Mouse (Mus musculus) brown adipose tissue, adult 24 weeks (tissue): ENCODE measurements around the gene Sorcs1. TPM values are rescaled to one million over a fixed set of nuclear protein-coding genes. Genes with fewer than 3 reads are reported as not detected.

Source experiments
- H3K27ac ChIP-seq: fragments of 200-500 bp; replicated peaks from 2 replicates; pipeline ENCODE4 v1.5.1; 2012; ENCODE audit warnings: low read depth, mild to moderate bottlenecking, low read length
- H3K4me1 ChIP-seq: fragments of 200-500 bp; 2 replicates; pipeline ENCODE4 v1.6.1; 2012; ENCODE audit warnings: low read length, mixed read lengths; ENCODE audit not compliant: control insufficient read depth, insufficient read depth, insufficient read length
- H3K4me3 ChIP-seq: fragments of 200-500 bp; 2 replicates; pipeline ENCODE4 v1.5.1; 2012; ENCODE audit warnings: low read depth, mild to moderate bottlenecking, low read length, moderate library complexity; ENCODE audit not compliant: insufficient read depth
- polyA plus RNA-seq: library from polyadenylated mRNA; stranded (reverse); fragments of >200 nt; gene quantifications from 2 replicates; pipeline ENCODE4 v1.2.4, GENCODE M21; 2012; ENCODE audit not compliant: missing spikeins, insufficient read depth, insufficient read length

Gene Sorcs1
- polyA plus RNA-seq, 1 experiment: not detected

DNA sequence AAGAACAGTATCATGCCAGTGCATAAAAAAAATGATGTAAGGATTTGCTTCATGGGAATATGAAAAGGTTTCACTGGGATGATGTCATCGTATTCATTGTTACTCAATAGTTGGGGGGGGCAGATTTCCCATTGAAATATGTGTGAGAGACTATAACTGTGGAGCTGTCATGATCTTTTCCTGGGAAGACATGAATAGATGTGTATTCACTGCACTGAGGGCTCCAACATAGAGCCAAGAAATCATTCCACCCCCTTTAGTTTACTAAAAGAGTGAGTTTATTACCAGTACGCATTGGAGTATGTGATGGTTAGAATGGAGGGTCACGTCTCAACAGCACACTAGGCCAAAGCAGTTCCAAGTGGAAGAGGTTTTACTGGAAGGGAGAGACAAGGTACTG, 187.3 kb downstream of the Sorcs1 start:
- Histone ChIP-seq H3K4me1 (no peaks in the 10 kb centered on the region), H3K27ac (no peak overlapping the region), H3K4me3 (no peak overlapping the region)

DNA sequence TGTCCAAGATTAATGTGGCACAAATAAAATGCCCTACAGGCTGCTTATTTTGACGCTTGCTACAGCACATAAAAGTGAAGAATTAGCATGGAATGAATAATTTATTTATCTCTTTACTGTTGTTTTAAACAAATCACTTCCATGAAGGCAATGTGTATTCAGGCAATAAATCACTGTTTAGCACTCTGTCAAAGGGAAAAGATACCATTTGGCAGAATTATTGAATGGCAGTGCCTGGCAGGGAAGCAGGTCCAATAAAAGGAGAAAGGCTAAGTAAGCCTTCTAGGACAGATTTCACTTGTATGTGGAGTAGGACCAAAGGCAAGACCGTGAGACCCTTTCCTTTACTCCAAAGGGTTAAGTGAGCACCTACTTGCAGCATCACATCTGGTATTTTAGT, 187.7 kb downstream of the Sorcs1 start:
- Histone ChIP-seq H3K27ac (no peak overlapping the region), H3K4me3 (no peak overlapping the region), H3K4me1 (no peaks in the 10 kb centered on the region)

DNA sequence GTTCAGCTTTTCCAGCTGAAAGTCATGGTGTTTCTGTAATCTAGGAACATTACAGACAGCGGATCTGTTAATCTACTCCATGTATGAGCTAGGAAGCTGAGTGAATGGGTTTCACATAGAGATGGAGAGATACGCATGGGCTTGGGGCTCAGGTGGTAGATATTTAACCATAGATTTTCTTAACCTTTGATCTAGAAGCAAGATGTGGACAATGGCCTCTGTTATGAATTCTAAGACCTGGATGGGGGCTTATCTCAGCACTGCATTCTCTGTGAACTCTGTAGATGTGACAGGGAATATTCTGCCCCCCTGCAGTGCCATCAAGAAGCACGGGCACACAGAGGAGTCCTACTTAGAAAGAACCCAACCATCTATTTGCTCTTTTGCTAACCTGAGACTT, 188.7 kb downstream of the Sorcs1 start:
- Histone ChIP-seq H3K4me1 (no peaks in the 10 kb centered on the region), H3K27ac (no peak overlapping the region), H3K4me3 (no peak overlapping the region)

DNA sequence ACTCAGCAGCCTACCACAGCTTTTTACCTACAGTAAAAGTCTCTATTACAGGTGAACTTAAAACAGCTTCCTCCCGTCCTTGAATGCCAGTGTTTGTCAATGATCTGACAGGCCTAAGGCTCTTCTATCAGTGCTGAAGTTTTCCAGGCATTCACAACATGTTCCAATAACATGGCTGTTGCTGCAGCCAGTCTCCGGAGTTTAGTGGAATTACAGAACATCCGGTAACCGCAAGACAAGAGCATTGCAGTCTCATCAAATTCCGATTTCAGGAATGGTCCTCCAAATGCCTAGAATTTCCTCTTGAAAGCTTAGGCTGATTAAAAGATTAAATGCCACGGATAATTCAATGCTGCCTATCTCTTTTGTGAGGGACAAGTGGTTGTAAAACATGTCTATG, 190.0 kb downstream of the Sorcs1 start:
- H3K4me1 ChIP-seq: no peaks in the 10 kb centered on the region
- no peak overlapping the region for H3K4me3 ChIP-seq
- H3K27ac ChIP-seq: no peak overlapping the region

DNA sequence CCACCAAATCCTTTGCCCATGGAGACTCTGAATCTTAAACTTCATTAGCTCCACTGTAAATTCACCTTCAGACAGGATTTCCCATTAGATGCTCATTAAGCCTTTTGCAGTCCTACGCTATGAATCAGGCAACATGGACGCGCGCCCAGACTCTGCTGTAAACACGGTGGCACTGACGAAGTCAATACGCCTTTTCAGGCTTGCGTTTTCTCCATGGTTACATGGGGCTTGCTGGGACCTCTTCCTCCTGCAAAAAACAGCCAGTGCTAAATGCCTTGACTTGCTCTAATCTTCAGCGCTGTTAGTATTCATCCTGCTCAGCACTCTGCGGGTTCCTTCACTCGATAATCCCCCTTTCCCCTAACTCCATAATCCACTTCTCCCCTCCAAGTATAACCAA, 190.7 kb downstream of the Sorcs1 start:
- Histone ChIP-seq H3K4me1 (no peaks in the 10 kb centered on the region), H3K4me3 (no peak overlapping the region), H3K27ac (no peak overlapping the region)

DNA sequence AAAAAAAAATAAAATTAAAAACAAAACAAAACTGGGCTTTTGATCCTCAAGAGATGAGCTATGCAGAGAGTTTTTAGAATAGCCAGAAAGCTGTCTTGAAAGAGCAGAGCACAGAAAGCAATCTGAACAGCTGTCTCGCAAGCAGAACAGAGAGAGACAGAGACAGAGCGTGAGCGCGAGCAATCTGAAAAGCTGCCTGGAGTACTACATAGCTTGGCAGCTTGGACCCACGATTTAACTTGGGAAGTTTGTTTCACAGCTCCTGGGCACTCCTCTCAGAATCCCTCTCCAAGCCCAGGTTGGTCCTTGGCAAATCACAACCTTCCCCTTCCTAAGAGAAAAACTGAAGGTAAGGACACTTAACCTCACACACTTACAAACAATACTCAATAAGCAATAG, 192.1 kb downstream of the Sorcs1 start:
- H3K4me1 ChIP-seq: no peaks in the 10 kb centered on the region
- no peak overlapping the region for H3K4me3 ChIP-seq
- H3K27ac ChIP-seq: no peak overlapping the region

DNA sequence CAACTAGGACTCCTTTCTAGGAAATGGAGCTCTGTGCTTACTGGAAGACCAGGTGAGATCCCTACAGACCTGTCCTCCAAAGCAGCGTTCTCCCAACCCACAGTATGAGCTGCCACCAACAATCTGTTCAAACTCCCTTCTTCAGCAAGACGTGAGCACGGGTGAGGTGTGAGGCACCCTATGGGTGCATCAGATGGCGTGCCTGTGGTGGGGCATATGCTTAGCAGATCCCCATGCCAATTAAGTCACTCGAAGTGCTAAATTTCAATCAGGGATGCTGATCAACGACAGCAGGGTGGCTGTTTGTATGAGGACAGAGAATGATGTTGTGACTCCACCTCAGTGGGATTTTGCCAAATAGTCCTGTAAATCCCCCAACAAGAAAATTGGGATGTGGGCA, 201.7 kb downstream of the Sorcs1 start:
- Histone ChIP-seq H3K4me1 (no peaks in the 10 kb centered on the region), H3K27ac (no peak overlapping the region), H3K4me3 (no peak overlapping the region)

DNA sequence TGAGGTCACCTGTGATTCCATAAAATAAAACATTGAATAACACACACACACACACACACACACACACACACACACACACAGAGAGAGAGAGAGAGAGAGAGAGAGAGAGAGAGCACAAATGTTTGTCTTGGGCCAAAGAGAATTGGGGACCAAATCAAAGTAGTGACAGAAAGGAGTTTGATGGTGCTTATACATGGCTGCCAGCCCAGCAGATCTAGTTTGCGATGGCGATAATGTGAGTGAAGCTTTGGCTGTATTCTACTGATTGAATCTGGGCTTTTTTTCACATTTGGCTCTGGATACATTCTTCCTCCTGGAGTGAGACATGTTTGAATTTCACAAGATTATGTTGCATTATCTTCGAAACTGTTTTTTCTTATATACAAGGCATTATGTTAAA, 209.9 kb downstream of the Sorcs1 start:
- no peaks in the 10 kb centered on the region for H3K4me1 ChIP-seq

DNA sequence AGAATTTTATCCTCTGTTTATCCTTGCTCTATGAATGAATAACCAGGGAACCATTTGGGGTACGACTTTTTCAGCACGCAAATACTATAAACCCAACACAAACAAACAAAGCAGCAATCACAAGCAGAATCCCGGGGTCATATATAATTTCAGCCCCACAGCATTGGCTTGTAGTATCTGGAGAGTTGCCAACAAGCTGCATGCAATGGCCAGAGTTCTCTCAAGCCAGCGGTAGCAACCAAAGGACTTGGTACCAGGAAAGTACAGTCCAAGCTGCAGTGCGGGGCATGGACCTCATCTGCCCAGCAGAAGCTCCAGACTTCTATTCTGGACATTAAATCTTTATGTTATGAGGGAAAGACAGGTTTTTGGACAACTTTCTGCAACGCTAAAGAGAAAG, 213.6 kb downstream of the Sorcs1 start:
- no peak overlapping the region for H3K27ac ChIP-seq
- H3K4me1 ChIP-seq: no peaks in the 10 kb centered on the region
- H3K4me3 ChIP-seq: no peak overlapping the region

More for the DNA sequence above, 209.9 kb downstream of the Sorcs1 start:
- Histone ChIP-seq H3K4me3 (no peak overlapping the region), H3K27ac (no peak overlapping the region)

DNA sequence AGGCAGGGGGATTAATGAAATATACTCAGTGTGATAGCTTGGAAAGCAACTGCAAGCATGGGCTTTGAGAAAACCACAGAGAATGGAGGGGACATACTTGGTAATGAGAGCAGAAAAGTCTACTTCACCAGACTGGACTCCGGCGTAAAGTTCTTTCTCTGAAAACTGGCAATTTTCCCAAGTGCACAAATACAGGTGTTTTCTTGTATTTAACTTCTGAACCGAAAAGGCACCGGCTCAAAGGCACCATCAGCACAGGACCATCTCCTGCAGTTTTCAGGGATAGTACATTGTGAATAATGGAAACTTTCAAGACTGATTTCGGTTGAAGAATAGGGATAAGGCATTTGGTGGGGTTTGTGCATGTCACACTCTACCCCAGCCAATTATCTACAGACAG, 219.9 kb downstream of the Sorcs1 start:
- no peaks in the 10 kb centered on the region for H3K4me1 ChIP-seq
- H3K27ac ChIP-seq: no peak overlapping the region
- H3K4me3 ChIP-seq: no peak overlapping the region

DNA sequence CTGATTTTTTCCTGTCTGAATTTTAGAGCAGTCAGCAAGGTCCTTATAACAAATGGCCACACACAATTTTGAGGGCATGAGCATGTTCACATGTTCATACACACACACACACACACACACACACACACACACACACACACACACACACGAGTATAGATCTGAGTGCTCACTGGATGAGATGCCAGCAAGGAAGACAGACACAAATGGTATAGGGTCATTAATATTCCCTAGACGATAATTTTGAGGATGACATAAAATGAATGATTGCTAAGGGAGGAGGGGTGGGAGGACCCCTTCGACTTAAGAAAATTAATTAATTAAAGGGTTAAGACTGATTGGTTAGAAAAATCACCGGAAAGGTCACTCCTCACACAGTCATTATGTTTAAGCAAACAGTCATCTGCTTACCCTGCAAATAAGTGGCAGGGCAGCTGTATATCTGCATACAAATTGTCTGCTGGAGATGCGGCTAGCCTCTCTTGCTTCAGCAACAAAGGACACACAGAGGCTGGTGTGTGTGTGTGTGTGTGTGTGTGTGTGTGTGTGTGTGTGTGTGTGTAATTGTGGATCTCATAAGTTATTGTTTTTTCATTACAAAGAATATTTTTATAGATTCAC, 221.1 kb downstream of the Sorcs1 start:
- no peak overlapping the region for H3K27ac ChIP-seq
- no peak overlapping the region for H3K4me3 ChIP-seq
- H3K4me1 ChIP-seq: no peaks in the 10 kb centered on the region

DNA sequence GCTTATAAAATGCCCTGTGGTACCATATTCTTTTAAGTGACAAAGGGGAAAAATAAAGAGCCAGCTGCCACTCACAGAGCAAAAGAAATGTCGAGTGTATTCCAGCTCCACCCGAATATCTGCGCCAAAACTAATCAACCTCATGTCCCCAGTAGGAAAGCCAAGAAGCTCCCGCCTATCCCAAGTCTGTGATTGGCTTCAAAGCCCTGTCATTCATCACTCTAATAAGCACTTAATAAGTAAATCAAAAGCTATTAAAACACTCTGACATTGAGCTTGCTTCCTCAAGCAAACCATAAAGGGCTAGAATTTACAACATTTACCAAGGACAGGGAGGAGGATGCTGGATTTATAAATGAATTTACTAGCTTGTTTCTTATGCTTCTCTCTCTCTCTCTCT, 237.3 kb downstream of the Sorcs1 start:
- Histone ChIP-seq H3K4me3 (no peak overlapping the region), H3K27ac (no peak overlapping the region), H3K4me1 (no peaks in the 10 kb centered on the region)

DNA sequence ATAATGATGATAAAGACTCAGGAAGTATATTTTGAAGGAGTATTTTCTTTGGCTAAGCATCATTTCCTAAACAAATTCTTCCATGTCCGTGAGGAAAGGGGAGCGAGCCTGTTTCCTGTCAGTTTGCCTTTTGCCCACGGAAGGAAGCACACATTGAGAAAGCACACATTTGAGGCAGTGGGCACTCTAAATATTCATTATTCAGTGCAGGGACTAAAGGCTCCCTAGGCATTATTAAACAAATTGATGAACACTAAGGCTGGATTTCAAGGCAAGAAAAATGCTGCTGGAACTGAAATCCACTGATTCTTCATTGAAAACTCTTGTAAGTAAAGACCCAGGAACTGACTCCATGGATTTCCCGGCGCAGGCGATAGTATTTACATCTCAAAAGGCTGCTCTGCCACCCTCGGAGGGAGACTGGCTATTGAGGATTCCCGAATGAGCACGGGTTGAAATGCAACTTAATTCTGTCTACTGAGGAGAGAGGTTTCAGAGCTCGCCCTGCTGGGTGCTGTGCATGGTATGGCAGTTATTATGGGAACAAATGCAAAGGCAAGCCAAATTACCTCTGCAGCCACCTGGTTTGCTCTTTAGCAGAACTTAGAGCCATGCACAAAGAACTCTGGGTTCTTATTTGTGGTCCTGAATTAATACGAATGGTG, 238.1 kb downstream of the Sorcs1 start:
- H3K4me3 ChIP-seq: no peak overlapping the region
- H3K4me1 ChIP-seq: no peaks in the 10 kb centered on the region
- H3K27ac ChIP-seq: no peak overlapping the region

DNA sequence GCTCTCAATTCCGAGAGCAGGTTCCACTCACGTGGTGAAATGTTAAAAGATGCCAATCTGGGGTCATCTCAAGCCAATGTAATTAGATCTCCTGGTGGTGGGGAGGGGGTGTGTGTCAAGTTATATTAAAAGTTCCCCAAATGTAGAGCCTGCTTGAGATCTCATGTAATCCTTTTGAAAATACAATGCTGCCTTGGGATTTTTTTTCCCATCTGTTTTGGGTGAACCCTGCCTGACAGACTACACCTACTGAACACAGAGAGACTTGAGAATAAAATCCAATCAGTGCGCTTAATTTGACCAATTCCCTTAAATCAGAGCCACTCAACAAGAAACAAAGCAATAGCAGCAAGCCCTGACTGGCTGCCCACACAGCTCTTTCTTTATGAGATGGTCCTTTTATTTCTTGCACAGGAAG, 239.0 kb downstream of the Sorcs1 start:
- Histone ChIP-seq H3K4me1 (no peaks in the 10 kb centered on the region), H3K4me3 (no peak overlapping the region), H3K27ac (no peak overlapping the region)

DNA sequence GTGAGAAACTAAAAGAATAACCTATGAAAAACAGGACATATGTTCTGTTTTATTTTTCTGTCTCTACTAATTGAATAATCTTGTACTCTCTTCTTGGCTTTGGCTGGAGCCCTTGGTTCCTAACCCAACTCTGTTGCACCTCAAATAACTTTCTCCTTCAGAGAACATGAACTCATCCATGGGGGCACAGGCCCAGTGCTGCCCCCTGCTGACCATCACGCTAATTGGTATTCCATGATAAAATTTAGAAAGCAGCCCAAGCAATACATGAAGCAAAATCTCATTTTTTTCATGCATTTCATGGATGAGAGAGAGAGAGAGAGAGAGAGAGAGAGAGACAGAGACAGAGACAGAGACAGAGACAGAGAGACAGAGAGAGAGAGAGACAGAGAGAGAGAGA, 255.5 kb downstream of the Sorcs1 start:
- Histone ChIP-seq H3K4me3 (no peak overlapping the region), H3K4me1 (no peaks in the 10 kb centered on the region), H3K27ac (no peak overlapping the region)

DNA sequence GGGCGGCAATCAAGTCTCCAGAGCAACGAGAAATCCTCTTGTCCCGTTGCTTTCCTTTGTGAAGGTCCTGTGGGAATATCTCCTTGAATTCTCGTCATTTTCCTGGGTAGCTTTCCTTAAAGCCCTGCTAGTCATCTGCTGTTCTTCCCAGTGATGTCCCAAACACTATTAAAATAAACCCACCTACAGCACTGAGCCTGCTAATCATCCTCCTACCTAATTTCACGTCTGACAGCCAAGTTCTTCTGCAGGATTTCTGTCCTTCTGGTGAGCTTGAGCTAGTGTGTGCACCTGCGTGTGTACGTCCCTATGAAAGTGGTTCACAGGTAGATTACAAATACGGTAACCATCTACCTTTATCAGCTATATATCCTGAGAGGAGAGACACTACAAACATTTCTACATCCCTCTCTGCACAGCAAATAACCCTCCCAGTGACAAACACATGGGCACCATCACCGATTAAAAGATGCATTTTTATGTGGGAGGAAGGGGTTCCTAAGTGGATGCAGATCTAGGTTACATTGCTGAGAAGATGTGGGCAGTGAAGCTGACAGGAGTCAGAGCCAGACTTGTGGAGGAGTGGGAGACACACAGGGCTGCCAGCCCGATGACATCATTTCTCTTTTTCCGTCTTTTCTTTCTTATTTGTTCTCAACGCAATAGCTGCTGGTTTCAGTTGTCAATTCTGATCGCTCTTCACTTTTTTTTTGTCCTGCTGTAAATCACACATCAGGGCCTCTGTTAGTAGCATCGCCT, 259.3 kb downstream of the Sorcs1 start:
- no peak overlapping the region for H3K4me3 ChIP-seq
- no peaks in the 10 kb centered on the region for H3K4me1 ChIP-seq
- H3K27ac ChIP-seq: no peak overlapping the region
